Mouse (Mus musculus) retina, embryonic 14.5 days (tissue): ENCODE measurements around the gene Coasy.

Experiments
- DNase-seq: peaks from one replicate; pipeline ENCODE4 v3.0.0-alpha.2; 2015; ENCODE audit warnings: low spot score

Gene Coasy

DNA sequence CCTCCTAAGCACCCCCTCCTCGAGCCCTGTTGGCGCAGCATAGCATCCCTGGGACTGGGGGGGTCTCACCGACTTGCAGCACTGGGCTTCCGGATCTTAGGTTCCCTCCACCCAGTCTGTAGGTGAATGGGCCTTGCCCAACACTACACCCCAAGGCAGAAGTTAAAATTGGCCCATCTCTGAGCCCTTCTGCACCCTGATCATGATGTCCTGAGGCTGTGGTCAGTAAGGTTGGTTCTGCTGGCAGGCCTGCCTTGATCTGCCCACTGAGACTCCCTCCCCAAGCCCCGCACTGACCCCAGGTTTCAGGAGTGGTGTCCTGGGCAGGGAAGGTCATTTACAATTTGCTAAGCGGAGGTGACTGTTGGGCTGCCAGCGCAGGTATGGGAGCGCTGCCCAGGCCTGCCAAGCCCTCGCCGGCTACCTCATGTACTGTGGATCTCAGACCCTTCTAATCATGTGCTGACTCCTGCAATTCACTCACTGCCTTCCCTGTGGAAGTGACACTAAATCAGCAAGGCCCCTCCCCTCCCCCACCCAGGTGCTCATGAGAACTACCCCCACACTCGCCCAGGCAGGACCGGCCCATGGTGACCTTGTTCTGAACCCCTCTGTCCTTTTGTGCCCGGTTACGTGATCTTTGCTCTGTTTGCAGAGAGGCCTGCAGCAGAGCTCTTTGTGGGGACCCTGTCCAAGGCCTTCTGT is 19.2 kb upstream of the Coasy start:
- DNase-seq = no peak

DNA sequence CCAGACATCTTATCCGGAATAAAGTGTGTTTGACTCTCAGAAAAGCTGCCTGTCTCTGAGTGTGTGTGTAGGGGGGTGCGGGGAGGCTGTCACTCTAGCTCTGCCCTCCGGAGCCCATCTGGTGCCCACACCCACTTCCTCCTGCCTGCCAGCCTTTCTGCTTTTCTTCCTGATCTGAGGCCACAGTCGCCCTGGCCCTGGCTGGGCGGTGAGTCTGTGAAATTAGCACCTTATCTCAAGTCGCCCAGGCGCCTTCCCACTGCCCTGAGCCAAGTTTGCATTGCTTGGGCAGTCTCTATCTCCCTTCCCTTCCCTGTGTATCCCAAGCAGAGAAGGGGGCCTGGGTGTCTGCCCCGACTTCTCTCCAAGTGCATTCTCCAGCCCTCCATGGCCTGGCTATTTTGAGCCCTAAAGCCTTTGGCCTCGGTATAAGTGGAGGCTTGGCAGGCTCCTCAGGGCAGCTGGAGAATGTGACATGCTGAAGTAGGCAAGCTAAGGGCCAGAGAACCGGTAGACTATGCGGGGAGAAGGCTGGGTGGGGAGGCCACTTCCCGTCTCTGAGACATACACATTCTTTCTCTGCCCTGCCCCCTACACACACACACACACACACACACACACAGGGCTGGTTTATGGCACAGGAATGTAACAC is 18.6 kb upstream of the Coasy start:
- DNase-seq = no peak

- DNase-seq = no peak
Observed at GRCm38 (mm10) chr11:101064462-101064861, 17.9 kb upstream of the Coasy start.

DNA sequence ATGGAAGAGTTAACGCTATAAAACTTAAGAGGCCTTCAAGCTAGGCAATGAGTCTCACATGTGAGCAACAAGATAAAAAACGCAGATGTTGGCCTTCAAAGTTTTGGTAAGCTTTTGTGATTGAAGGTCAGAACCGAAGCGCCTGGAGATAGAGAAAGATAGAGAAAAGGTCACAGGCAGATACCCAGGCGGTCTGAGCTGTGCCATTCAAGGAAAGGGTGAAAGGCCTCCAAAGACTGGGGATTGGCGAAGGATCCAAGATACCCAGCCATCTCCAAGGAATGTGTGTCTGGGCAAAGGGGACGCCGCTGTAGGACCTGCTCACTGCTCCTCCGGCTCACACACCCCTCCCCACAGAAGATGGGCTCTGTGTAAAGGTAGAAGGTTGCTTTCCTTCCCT is 17.4 kb upstream of the Coasy start:
- no peak for DNase-seq

- DNase-seq = peak; percentile 91
Observed at GRCm38 (mm10) chr11:101066549-101067412, 15.6 kb upstream of the Coasy start.

DNA sequence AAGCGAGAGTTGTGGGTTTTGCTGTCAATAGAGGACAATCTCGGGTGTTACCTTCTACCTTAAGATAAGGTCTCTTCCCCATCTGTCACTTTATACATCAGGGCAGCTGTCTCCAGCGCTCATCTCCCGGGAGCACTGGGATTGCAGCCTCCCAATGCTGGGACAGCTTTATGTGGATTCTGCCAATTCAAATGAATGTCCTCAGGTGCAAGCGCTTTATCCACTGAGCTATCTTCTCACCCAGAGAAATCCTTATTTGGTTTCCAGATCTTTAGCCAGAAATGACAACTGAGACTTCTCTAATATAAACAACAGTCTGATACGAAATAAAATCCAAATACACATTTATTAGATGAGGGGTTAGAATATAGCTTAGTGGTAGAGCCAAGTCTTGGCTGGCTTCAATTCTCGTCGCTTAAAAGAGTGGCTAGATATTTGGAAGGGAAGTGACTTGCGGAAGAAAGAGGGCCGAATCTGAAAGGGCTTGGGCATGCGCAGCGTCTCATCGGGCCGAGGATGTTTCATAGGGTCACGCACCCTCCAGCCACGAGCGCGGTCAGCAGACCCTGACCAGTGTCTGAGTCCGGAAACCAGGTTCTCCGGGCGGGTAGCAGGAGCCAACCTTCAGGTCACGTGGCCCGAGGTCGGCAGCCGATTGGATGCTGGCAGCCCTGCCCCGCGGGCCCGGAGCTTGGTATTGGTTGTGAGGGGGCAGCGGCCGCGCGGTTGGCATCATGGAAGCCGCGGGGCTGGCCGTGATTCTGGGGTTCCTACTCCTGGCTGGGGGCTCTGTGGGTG is 12.8 kb upstream of the Coasy start, which contains the start of gene Naglu:
Gene Naglu, plus strand, starts transcription at position 622 of the 798 bp plus-strand sequence.
- peak; percentile 95 for DNase-seq

- no peak for DNase-seq
Observed at GRCm38 (mm10) chr11:101070189-101070527, 12.2 kb upstream of the Coasy start.

GRCm38 (mm10) chr11:101070987-101071386 is 11.4 kb upstream of the Coasy start:
- no peak for DNase-seq

GRCm38 (mm10) chr11:101071810-101072428 is 10.4 kb upstream of the Coasy start:
- DNase-seq = no peak

DNA sequence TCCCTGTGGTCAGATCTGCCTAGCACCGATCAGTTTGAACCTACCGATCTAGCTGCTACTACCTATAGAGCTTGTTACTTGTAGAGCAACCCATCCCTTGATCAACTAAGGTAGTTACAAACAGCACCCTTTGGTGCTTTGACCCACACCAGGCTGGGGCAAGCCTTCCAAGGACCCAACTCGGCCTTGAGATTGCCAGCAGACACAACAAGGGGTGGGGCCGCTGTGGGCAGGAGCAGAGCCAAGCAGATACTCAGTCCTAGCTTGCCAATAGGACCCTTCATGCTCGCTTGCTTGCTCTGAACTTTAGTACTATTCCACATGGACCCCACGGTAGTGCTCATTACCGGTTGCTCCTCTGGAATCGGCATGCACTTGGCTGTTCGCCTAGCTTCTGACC is 4.2 kb upstream of the Coasy start, which contains the start of gene Hsd17b1:
Gene Hsd17b1, plus strand, starts transcription at position 291 of the 400 bp plus-strand sequence.
- no peak for DNase-seq

- DNase-seq = no peak
Observed at GRCm38 (mm10) chr11:101079746-101080145, 2.6 kb upstream of the Coasy start.

GRCm38 (mm10) chr11:101080421-101080820 is 1.9 kb upstream of the Coasy start:
- DNase-seq = no peak

- no peak for DNase-seq
Observed at GRCm38 (mm10) chr11:101081659-101082058, 706 bp upstream of the Coasy start.

- no peak for DNase-seq
Observed at GRCm38 (mm10) chr11:101083083-101083697, 825 bp downstream of the Coasy start.

DNA sequence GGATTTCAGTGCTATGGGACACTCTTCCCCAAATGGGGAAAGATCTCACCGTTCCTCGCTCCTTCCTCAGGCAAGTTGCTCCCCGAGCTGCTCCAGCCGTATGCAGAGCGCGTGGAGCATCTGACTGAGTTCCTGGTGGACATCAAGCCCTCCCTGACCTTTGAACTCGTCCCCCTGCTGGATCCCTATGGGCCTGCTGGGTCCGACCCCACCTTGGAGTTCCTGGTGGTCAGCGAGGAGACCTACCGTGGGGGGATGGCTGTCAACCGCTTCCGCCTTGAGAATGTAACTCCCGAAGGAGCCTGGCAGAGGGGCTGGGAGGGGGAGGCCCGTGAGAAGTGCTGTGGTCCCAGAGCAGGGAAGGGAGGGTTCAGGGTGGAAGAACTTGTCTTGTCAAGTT is 1.9 kb downstream of the Coasy start:
- DNase-seq = no peak

- DNase-seq = no peak
Observed at GRCm38 (mm10) chr11:101084811-101085210, 2.4 kb downstream of the Coasy start.

DNA sequence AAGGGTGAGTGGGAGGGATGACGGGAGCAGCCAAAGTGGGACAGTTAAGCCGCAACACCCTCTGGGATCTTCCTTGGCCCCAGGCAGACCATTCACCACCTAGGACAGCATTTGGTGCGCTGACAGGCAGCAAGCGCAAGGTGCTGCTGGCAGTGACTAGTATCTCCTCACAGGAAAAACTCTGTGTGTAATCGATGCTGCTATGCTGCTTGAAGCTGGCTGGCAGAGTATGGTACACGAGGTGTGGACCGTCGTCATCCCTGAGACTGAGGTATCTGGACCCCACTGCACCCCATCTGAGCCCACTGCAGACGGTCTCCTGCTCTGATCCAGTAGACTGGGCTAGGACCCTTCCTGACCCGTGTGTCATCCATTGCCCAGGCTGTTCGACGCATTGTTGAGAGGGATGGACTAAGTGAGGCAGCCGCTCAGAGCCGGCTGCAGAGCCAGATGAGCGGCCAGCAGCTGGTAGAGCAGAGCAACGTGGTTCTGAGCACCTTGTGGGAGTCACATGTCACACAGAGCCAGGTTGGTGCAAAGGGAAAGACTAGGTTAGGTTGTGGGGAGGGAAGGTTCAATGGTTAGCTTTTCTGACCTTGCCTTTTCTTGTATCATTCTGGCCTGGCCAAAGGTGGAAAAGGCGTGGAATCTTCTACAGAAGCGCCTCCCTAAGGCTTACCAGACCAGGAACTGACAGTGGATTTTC is 3.4 kb downstream of the Coasy start:
- DNase-seq = no peak

DNA sequence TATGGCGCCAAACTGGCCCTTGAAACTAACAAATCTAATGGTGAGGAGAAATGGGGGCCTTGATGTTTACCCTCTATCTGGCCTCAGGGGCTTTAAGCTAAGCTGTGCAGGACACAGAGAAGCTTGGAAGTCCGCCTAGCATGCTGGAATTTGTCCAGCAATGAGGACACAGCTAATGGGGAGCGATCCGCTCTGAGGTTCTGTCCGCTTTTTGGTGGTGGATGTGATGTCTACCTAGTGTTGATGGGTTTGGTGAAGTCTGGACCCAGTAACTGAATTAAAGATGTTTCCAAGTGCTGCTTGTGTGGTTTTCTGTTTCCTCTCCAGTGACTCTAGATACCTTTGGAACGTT is 3.9 kb downstream of the Coasy start:
- no peak for DNase-seq

GRCm38 (mm10) chr11:101086756-101087681 is 4.7 kb downstream of the Coasy start, which contains the start of gene Mlx:
Gene Mlx, plus strand, starts transcription at chr11:101087277.
- DNase-seq = peak; percentile 95
